Mouse (Mus musculus) splenic B cell, adult 2 months (primary cell): ENCODE measurements around the gene Gdf7.

ENCODE experiments used
- DNase-seq: peaks from one replicate; pipeline ENCODE4 v3.0.0-alpha.2; 2011; ENCODE audit warnings: low read depth, low spot score
- H3K27me3 ChIP-seq: 2 replicates; pipeline ENCODE4 v1.6.1; 2012; ENCODE audit warnings: mild to moderate bottlenecking, low read length, moderate library complexity, mixed read lengths; ENCODE audit not compliant: control insufficient read depth, poor library complexity, insufficient read depth, severe bottlenecking
- H3K36me3 ChIP-seq: 2 replicates; pipeline ENCODE4 v1.6.1; 2012; ENCODE audit warnings: mild to moderate bottlenecking, low read length, moderate library complexity, mixed read lengths; ENCODE audit not compliant: control insufficient read depth, poor library complexity, insufficient read depth, severe bottlenecking

Gdf7 gene

GRCm38 (mm10) chr12:8301841-8302431, at the start of gene Gdf7:
TSS of gene Gdf7 (minus strand) at chr12:8301954.
- Histone ChIP-seq H3K36me3 (no peaks in the 10 kb centered on the region), H3K27me3 (peaks cover 2% of the 10 kb centered on the region)
- DNase-seq, result peak; percentile 32

GRCm38 (mm10) chr12:8351025-8351903, 49.5 kb upstream of the Gdf7 start:
- DNase-seq, result peak; percentile 80
- Histone ChIP-seq H3K27me3 (no peaks in the 10 kb centered on the region), H3K36me3 (no peaks in the 10 kb centered on the region)

- Histone ChIP-seq H3K36me3 (no peaks in the 10 kb centered on the region), H3K27me3 (no peaks in the 10 kb centered on the region)
- no peak for DNase-seq
These were observed 47.2 kb upstream of the Gdf7 start for GRCm38 (mm10) chr12:8348733-8349513.

GRCm38 (mm10) chr12:8347746-8348462, 46.1 kb upstream of the Gdf7 start:
- Histone ChIP-seq H3K27me3 (no peaks in the 10 kb centered on the region), H3K36me3 (no peaks in the 10 kb centered on the region)
- peak; percentile 55 for DNase-seq

- DNase-seq, result no peak
- no peaks in the 10 kb centered on the region for H3K36me3 ChIP-seq
- no peaks in the 10 kb centered on the region for H3K27me3 ChIP-seq
These were observed 43.8 kb upstream of the Gdf7 start for GRCm38 (mm10) chr12:8345539-8345938.

- Histone ChIP-seq H3K36me3 (no peaks in the 10 kb centered on the region), H3K27me3 (no peaks in the 10 kb centered on the region)
- DNase-seq, result peak; percentile 20
These were observed 43.1 kb upstream of the Gdf7 start for GRCm38 (mm10) chr12:8344897-8345296.

- H3K27me3 ChIP-seq, result no peaks in the 10 kb centered on the region
- DNase-seq, result no peak
- H3K36me3 ChIP-seq, result 0 out of 2 replicates have a peak, but pooled peaks cover 4% of the 10 kb centered on the region
These were observed 41.6 kb upstream of the Gdf7 start for GRCm38 (mm10) chr12:8343381-8343780.

- Histone ChIP-seq H3K27me3 (no peaks in the 10 kb centered on the region), H3K36me3 (0 out of 2 replicates have a peak, but pooled peaks cover 5% of the 10 kb centered on the region)
- no peak for DNase-seq
These were observed 39.3 kb upstream of the Gdf7 start for GRCm38 (mm10) chr12:8341008-8341407.

- Histone ChIP-seq H3K27me3 (no peaks in the 10 kb centered on the region), H3K36me3 (0 out of 2 replicates have a peak, but pooled peaks cover 5% of the 10 kb centered on the region)
- DNase-seq, result no peak
These were observed 38.0 kb upstream of the Gdf7 start for GRCm38 (mm10) chr12:8339591-8340319.

GRCm38 (mm10) chr12:8338918-8339317, 37.2 kb upstream of the Gdf7 start:
- no peak for DNase-seq
- Histone ChIP-seq H3K27me3 (no peaks in the 10 kb centered on the region), H3K36me3 (0 out of 2 replicates have a peak, but pooled peaks cover 5% of the 10 kb centered on the region)

- DNase-seq, result no peak
- Histone ChIP-seq H3K36me3 (0 out of 2 replicates have a peak, but pooled peaks cover 5% of the 10 kb centered on the region), H3K27me3 (no peaks in the 10 kb centered on the region)
These were observed 36.7 kb upstream of the Gdf7 start for GRCm38 (mm10) chr12:8338491-8338890.

GRCm38 (mm10) chr12:8337286-8338060, 35.7 kb upstream of the Gdf7 start:
- Histone ChIP-seq H3K36me3 (0 out of 2 replicates have a peak, but pooled peaks cover 5% of the 10 kb centered on the region), H3K27me3 (no peaks in the 10 kb centered on the region)
- no peak for DNase-seq

GRCm38 (mm10) chr12:8336601-8337285, 35.0 kb upstream of the Gdf7 start:
- Histone ChIP-seq H3K36me3 (0 out of 2 replicates have a peak, but pooled peaks cover 5% of the 10 kb centered on the region), H3K27me3 (no peaks in the 10 kb centered on the region)
- no peak for DNase-seq
